25 mouse cellular contexts compared by ENCODE assay signal in the genomic region with DNA sequence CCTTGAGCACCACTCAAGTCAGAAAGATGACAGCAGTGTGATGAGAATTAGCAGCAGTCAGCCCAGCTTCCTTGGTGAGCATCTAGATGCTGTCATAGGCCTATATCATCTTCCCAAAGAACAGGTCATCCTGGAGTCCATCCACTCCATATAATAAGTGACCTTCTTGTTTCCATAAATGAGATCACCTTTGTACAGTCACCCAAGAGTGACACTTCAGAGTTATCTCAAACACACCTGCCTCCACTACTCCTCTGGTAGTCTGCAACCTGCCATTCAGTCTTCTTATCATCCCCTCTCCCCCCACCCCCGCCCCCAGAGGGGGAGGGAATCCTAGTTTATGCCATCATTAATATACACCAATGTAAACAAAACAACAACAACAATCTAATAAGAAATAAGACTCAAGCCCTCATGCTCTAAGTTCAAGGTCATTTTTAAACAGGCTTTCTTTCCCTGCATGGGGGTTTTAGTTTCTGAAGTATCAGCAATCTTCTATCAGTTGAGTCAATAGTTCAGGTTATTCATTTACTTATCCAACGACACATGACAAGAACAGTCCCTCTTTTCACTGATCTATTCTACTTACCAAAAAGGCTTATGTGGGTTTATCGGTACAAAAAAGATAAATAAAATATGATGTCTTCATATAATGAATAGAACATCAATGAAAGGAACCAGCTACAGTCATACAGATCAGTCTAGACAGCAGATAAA.
"Had no signal": no experiment of that assay in that cellular context is flagged by ENCODE, and none has a peak within 500 bp of the region (broad histone marks: within the 10 kb centered on the region; RNA-seq: fewer than 3 reads in every experiment).

No protein-coding gene starts in this region.

- ATAC-seq: hindbrain, embryonic 16.5 days; inflammation-experienced regulatory T-cells, adult 6 months had no signal

- H3K4me3 ChIP-seq: gastrocnemius, adult 2 months; heart, embryonic 10.5 days; heart, embryonic 12.5 days; hindbrain, embryonic 10.5 days; hindbrain, embryonic 12.5 days; left cerebral cortex, adult 2 months; limb, embryonic 10.5 days; limb, embryonic 12.5 days; liver, embryonic 13.5 days; liver, embryonic 15.5 days had no signal

- H3K27me3 ChIP-seq: heart, embryonic 12.5 days; hindbrain, embryonic 12.5 days; limb, embryonic 12.5 days; liver, embryonic 13.5 days; liver, embryonic 15.5 days had no signal

- DNase-seq: gastrocnemius, adult 2 months; gastrocnemius, postnatal 10 days; gastrocnemius, postnatal 25 days; heart, adult 18-20 months; heart, postnatal 10 days; heart, postnatal 4 days; kidney, adult 18-20 months; kidney, adult 8-10 months; kidney, postnatal 10 days; kidney, postnatal 25 days; kidney, postnatal 4 days; liver; liver, embryonic 13.5 days had no signal

- H3K4me2 ChIP-seq: heart, embryonic 12.5 days; hindbrain, embryonic 12.5 days; hindbrain, embryonic 14.5 days; limb, embryonic 12.5 days; liver, embryonic 11.5 days; liver, embryonic 13.5 days; liver, embryonic 15.5 days had no signal

- H3K9ac ChIP-seq: heart, embryonic 12.5 days; hindbrain, embryonic 12.5 days; hindbrain, embryonic 14.5 days; limb, embryonic 12.5 days; liver, embryonic 13.5 days; liver, embryonic 15.5 days had no signal

- H3K4me1 ChIP-seq: heart, embryonic 10.5 days; heart, embryonic 12.5 days; hindbrain, embryonic 10.5 days; hindbrain, embryonic 12.5 days; limb, embryonic 10.5 days; limb, embryonic 12.5 days; liver, embryonic 13.5 days; liver, embryonic 15.5 days had no signal

- H3K9me3 ChIP-seq: heart, embryonic 10.5 days; heart, embryonic 12.5 days; hindbrain, embryonic 10.5 days; hindbrain, embryonic 12.5 days; limb, embryonic 10.5 days; limb, embryonic 12.5 days; liver, embryonic 13.5 days; liver, embryonic 15.5 days had no signal

- H3K27ac ChIP-seq: gastrocnemius, adult 2 months; heart, embryonic 10.5 days; hindbrain, embryonic 10.5 days; hindbrain, embryonic 12.5 days; hindbrain, embryonic 14.5 days; left cerebral cortex, adult 2 months; limb, embryonic 10.5 days; limb, embryonic 12.5 days; liver, embryonic 13.5 days; liver, embryonic 15.5 days had no signal

- H3K36me3 ChIP-seq: heart, embryonic 10.5 days; heart, embryonic 12.5 days; hindbrain, embryonic 10.5 days; hindbrain, embryonic 12.5 days; limb, embryonic 10.5 days; limb, embryonic 12.5 days; liver, embryonic 13.5 days; liver, embryonic 15.5 days had no signal
